Mouse (Mus musculus) heart, embryonic 14.5 days (tissue): ENCODE measurements around the gene Igf2bp3. TPM values are rescaled to one million over a fixed set of nuclear protein-coding genes. Genes with fewer than 3 reads are reported as not detected.

Experiments
- ATAC-seq: fragments of 200-750 bp; cut with Nextera tagmentation; 2 replicates; pipeline ENCODE4 v1.8.0; 2017; ENCODE audit warnings: low read depth, moderate TSS enrichment; ENCODE audit not compliant: insufficient number of reproducible peaks, insufficient read depth, low FRiP score
- H3K27ac ChIP-seq, 2 experiments: fragments of 200-500 bp in 1 of 2; fragments of 300-500 bp in 1 of 2; sonication (generic) in 1 of 2; replicated peaks in 1 of 2; 2 replicates each; pipeline ENCODE4 v1.5.1; 2012 to 2014; ENCODE audit warnings: low read depth in 2 of 2, low read length in 2 of 2, control low read depth in 1 of 2, mild to moderate bottlenecking in 1 of 2, mixed read lengths in 1 of 2; ENCODE audit not compliant: control insufficient read depth in 1 of 2, insufficient read depth in 1 of 2
- H3K27me3 ChIP-seq: fragments of 300-500 bp; sonication (generic); 2 replicates; pipeline ENCODE4 v1.6.1; 2014; ENCODE audit warnings: mild to moderate bottlenecking, low read length, control low read depth; ENCODE audit not compliant: control insufficient read depth, insufficient read depth
- H3K36me3 ChIP-seq: fragments of 300-500 bp; sonication (generic); 2 replicates; pipeline ENCODE4 v1.6.1; 2014; ENCODE audit warnings: mild to moderate bottlenecking, control low read depth, low read length, mixed read lengths; ENCODE audit not compliant: control insufficient read depth, insufficient read depth
- H3K4me1 ChIP-seq, 2 experiments: fragments of 200-500 bp in 1 of 2; fragments of 300-500 bp in 1 of 2; sonication (generic) in 1 of 2; 2 replicates each; pipeline ENCODE4 v1.6.1; 2012 to 2014; ENCODE audit warnings: low read length in 2 of 2, control low read depth in 1 of 2, mixed read lengths in 1 of 2; ENCODE audit not compliant: control insufficient read depth in 2 of 2, insufficient read depth in 2 of 2
- H3K4me2 ChIP-seq: fragments of 300-500 bp; sonication (generic); 2 replicates; pipeline ENCODE4 v1.6.1; 2014; ENCODE audit warnings: mild to moderate bottlenecking, low read length
- H3K4me3 ChIP-seq, 2 experiments: fragments of 200-500 bp in 1 of 2; fragments of 300-500 bp in 1 of 2; sonication (generic) in 1 of 2; 2 replicates each; pipeline ENCODE4 v1.5.1; 2012 to 2014; ENCODE audit warnings: low read length in 2 of 2, mild to moderate bottlenecking in 2 of 2, control low read depth in 1 of 2, low read depth in 1 of 2, moderate library complexity in 1 of 2; ENCODE audit not compliant: control insufficient read depth in 1 of 2, insufficient read depth in 1 of 2
- H3K9ac ChIP-seq: fragments of 300-500 bp; sonication (generic); 2 replicates; pipeline ENCODE4 v1.6.1; 2014; ENCODE audit warnings: mild to moderate bottlenecking, low read length
- H3K9me3 ChIP-seq: fragments of 300-500 bp; sonication (generic); 2 replicates; pipeline ENCODE4 v1.6.1; 2016; ENCODE audit warnings: low read length, control low read depth; ENCODE audit not compliant: control insufficient read depth
- WGBS: fragments of 180-500 bp; shearing (Covaris S2); extraction: QIAGEN DNeasy Blood & Tissue Kit; methylation state at CpG from one replicate; pipeline ENCODE4 v1.1.7; 2014; 5-methylcytosine and 5-hydroxymethylcytosine counted together
- polyA plus RNA-seq: library from polyadenylated mRNA; unstranded; fragments of >200 nt; fragmentation: Nextera tagmentation; extraction: Ambion mirVana; gene quantifications from 2 replicates; pipeline ENCODE4 v1.2.1, GENCODE M21; 2014

The Igf2bp3 gene
- polyA plus RNA-seq, 1 experiment from 2014 or later = 44.2 TPM

DNA sequence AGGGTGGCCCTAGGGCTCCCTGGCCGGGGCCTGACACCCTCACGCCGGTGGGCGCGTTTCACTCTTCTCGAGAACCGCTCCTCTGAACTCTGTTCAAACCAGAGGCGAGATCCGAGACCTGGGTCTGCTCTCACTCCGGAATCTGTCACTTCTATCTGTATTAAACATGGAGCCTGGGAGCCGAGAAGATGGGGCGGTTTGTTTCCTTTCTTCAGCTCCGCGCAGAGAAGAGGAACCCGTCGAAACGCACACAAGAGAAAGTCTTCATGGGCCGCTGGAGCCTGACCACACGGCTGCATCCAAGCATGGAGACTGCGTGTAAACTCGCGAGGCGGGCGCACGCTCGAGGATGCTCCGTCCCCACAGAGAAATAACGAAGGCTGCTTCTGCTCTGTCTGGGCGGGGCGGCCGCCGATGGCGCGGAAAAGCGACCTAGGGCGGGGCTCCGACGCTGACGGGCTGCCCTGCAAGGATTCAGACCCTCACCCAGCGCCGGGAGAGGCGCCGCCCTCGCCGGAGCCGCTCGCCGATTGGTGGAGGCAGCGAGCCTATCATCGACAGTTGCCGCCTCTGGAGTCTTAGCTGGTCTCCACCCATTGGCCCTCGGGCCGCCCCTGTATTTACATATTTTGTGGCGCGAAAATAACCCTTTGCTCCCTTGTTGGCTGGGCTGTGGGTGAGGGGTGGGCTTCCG is 3.0 kb upstream of the Igf2bp3 start:
- Histone ChIP-seq H3K27me3 (no peaks in the 10 kb centered on the region), H3K36me3 (no peaks in the 10 kb centered on the region), H3K9ac (peak overlapping the region; percentile 79), H3K4me3 (peak overlapping the region; percentile 46 to 85), H3K27ac (peak overlapping the region; percentile 93 to 98), H3K9me3 (no peaks in the 10 kb centered on the region), H3K4me2 (peak overlapping the region; percentile 82), H3K4me1 (peaks cover 5 to 7% of the 10 kb centered on the region in 2 experiments; a peak in 3 of 4 replicates)
- WGBS = under 1% methylated on average over 55 of the region's 56 CpGs
- peak; percentile 86 for ATAC-seq

DNA sequence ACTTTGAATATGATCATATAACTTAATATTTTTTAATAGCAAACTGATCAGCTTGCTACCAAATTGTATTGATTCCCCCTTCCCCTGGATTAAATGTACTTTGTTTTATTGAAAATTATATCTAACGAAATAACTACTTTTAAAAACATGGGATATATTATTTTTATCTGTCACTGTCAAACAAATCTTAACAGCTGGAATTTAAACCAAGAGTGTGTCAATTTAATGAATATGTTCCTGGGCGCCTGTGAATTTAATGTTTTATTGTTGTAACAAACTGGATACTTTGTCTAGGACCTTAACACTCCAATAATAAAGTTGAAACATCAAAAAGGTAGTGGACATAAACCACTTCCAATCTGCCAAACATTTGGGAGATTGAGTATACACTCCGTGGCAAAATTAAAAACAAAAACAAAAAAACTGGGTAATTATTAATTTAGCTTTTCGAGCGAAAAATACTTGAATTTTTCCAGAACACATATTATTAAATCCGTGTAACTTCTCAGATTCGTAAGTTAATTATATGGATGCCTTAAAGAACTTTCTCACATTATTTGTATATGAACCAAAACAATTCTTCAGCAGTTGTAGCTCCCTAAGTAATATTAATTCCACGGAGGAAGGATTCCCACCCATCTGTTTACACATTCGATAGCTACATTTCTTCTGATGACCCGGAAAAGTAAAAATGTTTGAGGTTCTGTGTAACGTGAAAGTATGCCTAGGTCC is 2.2 kb upstream of the Igf2bp3 start:
- Histone ChIP-seq H3K4me1 (peaks cover 7 to 14% of the 10 kb centered on the region in 2 experiments), H3K27me3 (no peaks in the 10 kb centered on the region), H3K27ac (peak overlapping the region; percentile 93 to 98), H3K4me2 (peak overlapping the region; percentile 95), H3K9ac (peak overlapping the region; percentile 79), H3K4me3 (peak overlapping the region; percentile 46 to 85), H3K36me3 (no peaks in the 10 kb centered on the region), H3K9me3 (no peaks in the 10 kb centered on the region)
- ATAC-seq = no peak
- 5% methylated on average over 11 of the region's 11 CpGs for WGBS

DNA sequence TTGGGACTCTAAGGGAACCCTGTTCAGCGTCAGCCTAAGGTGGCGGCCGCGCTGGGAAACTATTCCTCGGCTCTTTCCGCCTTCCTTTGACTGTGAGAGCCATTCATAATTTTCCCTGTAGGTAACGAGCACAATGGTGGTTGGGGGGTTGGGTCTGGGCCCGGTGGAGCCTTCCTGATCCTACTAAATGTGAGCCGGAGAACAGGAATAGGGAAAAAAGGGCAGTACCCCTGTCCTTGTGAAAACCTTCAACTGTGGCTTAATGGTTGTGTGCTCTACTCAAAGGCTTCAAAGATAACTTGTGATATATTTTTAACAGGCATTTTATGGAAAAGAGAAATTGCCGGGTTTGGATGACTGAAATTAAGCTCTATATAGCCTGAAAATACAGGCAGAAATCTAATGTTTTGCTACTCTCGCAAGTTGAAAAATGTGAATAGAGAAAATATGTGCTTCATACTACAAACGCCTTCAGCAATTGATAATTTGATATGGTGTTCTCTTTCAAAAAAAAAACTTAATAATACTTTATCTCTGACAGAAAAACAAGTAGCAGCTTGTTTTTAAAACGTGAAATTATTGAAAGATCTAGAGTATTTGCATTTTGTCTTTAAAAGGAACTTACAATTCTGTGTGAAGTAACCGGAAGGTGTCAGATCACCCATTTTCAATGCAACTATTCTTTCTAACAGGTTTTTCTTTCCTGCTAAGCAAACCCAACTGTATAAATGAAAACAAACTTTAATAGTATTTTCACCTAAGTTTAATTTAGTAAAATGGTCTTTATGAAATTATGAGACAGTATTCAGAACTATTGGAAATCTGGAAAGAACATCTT is 1.2 kb upstream of the Igf2bp3 start:
- peak overlapping the region; percentile 98 to 99 for H3K27ac ChIP-seq
- WGBS = 2% methylated on average over 14 of the region's 14 CpGs

DNA sequence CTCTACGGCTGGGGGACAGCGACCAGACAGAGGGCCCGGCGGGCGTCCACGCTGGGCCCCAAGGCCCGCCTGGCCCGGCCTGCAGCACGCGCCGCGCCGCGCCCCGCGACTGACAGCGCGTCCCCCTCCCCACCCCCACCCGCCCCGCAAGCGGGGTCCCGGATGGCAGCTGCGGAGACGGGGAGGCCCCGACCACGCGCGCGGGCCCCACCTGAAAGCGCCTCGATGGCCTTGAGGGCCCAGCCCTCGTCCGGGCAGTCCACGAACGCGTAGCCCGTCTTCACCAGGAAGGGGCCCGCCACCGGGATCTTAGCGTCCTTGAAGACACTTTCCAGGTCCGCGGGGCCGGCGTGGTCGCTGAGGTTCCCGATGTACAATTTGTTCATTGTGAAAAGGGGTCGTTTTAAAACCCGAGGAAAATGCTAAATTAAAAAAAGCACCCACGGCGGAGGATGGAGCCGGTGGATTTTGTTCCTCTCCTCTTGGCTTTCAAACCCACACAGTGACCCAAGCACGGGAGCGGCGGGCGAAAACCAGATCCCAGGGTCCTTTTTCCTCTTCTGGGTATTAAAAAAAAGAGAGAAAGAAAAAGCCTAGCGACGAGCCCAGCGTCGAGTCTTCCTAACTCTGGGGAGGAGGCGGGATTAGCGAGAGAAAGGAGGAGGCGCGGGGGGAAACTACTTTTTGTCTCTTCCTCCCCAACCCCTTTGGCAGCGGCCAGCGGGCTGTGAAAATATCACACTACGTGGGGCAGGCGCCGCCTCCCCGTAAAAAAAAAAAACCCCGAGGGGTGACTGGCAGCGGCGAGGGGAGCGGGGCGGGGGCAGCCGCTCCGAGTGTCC is 450 bp downstream of the Igf2bp3 start:
- Histone ChIP-seq H3K27me3 (no peaks in the 10 kb centered on the region), H3K36me3 (no peaks in the 10 kb centered on the region), H3K9ac (peak overlapping the region; percentile 98), H3K9me3 (no peaks in the 10 kb centered on the region), H3K4me3 (peak overlapping the region; percentile 94 to 97), H3K4me2 (peak overlapping the region; percentile 95), H3K4me1 (peaks cover 15 to 35% of the 10 kb centered on the region in 2 experiments), H3K27ac (peak overlapping the region; percentile 98 to 99)
- WGBS = under 1% methylated on average over 74 of the region's 76 CpGs
- peak; percentile 14; the same call in 1 of the 2 replicates for ATAC-seq

More for the DNA sequence above, 1.2 kb upstream of the Igf2bp3 start:
- peaks cover 9 to 20% of the 10 kb centered on the region in 2 experiments for H3K4me1 ChIP-seq
- ATAC-seq = peak; percentile 9; the same call in 1 of the 2 replicates
- H3K9ac ChIP-seq = peak overlapping the region; percentile 98
- peak overlapping the region; percentile 72 to 97 for H3K4me3 ChIP-seq
- H3K27me3 ChIP-seq = no peaks in the 10 kb centered on the region
- no peaks in the 10 kb centered on the region for H3K9me3 ChIP-seq
- no peaks in the 10 kb centered on the region for H3K36me3 ChIP-seq
- H3K4me2 ChIP-seq = peak overlapping the region; percentile 95

DNA sequence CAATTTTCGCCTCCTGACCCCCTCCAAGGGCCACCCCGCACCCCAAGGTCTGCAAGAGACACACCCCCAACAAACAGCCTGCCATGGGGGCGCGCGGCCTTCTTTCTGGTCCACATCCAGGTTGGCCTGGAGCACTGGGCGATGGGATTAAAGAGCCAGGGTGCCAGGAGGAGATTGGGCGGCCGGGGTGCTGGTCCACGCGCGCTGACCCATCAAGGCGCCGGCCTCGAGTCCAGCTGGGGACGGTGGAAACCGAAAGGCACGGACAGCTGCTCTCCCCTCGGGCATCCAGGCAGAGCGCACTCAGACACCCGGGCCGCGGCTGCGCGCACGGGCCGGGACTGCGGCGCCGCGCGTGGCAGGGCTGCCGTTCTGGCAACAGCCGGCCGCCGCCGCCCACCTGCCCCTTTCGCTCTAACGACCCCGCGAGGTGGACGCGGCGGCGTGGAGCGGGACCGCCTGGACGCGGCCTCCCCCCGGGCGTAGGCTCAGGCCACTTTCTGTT is 1.1 kb downstream of the Igf2bp3 start:
- no peaks in the 10 kb centered on the region for H3K36me3 ChIP-seq
- no peak for ATAC-seq
- H3K9me3 ChIP-seq = no peaks in the 10 kb centered on the region

GRCm38 (mm10) chr6:49212931-49213580 is 1.7 kb downstream of the Igf2bp3 start:
- H3K9ac ChIP-seq = peak overlapping the region; percentile 98
- no peaks in the 10 kb centered on the region for H3K27me3 ChIP-seq
- H3K4me2 ChIP-seq = peak overlapping the region; percentile 95
- H3K27ac ChIP-seq = peak overlapping the region; percentile 39 to 99
- H3K36me3 ChIP-seq = no peaks in the 10 kb centered on the region
- H3K4me1 ChIP-seq = peaks cover 23 to 46% of the 10 kb centered on the region in 2 experiments
- ATAC-seq = no peak
- 3% methylated on average over 20 of the region's 20 CpGs for WGBS
- peak overlapping the region; percentile 94 to 97 for H3K4me3 ChIP-seq
- no peaks in the 10 kb centered on the region for H3K9me3 ChIP-seq

More for the DNA sequence above, 1.1 kb downstream of the Igf2bp3 start:
- Histone ChIP-seq H3K4me3 (peak overlapping the region; percentile 94 to 97), H3K27me3 (no peaks in the 10 kb centered on the region), H3K9ac (peak overlapping the region; percentile 98), H3K4me2 (peak overlapping the region; percentile 95), H3K27ac (peak overlapping the region; percentile 71 to 99), H3K4me1 (peaks cover 18 to 41% of the 10 kb centered on the region in 2 experiments)
- WGBS = under 1% methylated on average over 45 of the region's 50 CpGs
